Mouse (Mus musculus): ENCODE measurements at regions not wholly inside any gene's neighbourhood (a gene's known extent, or its start where the extent isn't known, plus 50 kb on each side); places are given as distances from the start of the nearest gene placed in this dataset.
A peak's percentile ranks its signal among the peaks of the same experiment; 100 is the strongest.

GRCm38 (mm10) chr14:54098122-54098775 lies 155.7 kb downstream of the Dad1 start:
- DNase-seq, result no peak

DNA sequence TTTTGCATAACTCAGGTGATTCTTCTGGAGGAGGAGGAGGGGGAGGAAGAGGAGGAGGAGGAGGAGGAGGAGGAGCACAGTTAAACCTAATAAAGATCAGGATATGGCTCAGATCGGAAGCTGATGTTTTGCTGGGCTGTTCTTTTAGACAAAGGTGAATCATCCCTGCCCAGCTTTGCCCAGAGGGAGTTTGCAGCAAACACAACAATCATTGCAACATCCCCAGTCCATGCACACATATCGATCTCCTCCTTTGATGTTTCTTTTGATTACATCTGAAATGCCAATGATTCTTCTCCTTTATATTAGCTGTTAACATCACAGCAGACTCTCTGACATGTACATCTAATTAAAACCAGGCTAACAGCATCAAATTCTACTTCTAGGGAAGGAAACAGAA lies 156.9 kb downstream of the Dad1 start:
- no peak for DNase-seq

DNA sequence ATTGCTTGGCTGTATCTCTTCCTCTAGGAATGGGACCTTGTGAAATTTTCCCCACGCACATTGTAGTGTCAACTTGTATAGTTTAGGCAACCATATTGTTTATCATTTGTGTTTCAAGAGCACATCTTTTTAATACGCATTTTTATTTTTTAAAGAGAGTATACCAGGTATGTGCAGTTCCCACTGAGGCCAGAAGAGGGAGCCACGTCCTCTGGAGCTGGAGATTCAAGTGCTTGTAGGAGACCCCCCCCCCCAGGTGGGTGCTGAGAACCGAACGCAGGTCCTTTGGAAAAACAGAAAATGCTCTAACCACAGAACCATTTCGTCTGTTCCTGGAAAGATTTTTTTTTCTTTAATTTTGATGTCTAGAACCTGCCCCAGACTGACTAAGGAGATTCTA lies 161.5 kb downstream of the Dad1 start:
- peak; percentile 11 for DNase-seq

GRCm38 (mm10) chr14:54086660-54087059 lies 167.2 kb downstream of the Dad1 start:
- DNase-seq, result no peak

GRCm38 (mm10) chr14:54074659-54075058 lies 179.2 kb downstream of the Dad1 start:
- no peak for DNase-seq

- no peak for DNase-seq
These were observed 181.5 kb downstream of the Dad1 start for GRCm38 (mm10) chr14:54072283-54072912.

GRCm38 (mm10) chr14:54070240-54070639 lies 183.7 kb downstream of the Dad1 start:
- no peak for DNase-seq

DNA sequence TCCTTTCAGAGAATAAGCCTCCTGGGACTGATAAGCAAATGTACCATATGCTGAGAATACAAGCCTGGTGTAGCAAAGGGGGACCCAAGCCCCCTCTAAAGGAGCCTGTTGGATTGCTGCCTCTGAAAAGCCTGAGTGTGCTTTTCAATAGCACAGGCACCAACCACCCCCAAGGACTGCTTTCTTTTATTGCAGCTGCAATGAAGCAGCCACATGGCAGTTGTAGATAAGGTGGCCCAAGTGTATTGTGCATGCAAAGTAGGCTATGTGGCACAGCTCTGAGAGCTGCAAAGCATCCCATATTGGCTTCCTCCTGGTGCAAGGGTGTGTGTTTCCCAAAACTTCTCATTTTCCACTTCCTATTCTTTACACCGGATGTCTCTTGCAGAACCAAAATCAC lies 185.2 kb downstream of the Dad1 start:
- DNase-seq, result no peak

DNA sequence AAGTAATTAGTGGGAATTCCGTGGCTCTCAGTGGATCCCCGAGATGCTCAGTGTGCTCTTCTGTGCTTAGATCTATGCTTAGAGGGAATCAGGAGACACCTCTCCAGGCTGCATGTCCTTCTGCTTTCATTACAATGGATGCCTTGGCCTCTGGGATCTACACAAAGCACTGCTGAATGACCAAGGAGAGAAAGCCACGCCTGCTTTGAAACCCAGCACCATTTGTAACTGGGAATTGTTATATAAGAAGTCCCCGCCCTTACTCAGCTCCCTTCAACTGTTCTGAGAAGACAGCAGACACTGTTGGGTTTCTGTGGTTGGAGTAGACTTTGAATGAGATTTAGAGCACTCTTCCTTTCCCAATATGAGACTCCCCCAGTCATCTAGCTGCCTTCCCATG lies 188.4 kb downstream of the Dad1 start:
- DNase-seq, result no peak

GRCm38 (mm10) chr14:54064541-54065402 lies 189.1 kb downstream of the Dad1 start:
- DNase-seq, result peak; percentile 77

GRCm38 (mm10) chr14:54061570-54061969 lies 192.3 kb downstream of the Dad1 start:
- peak; percentile 31 for DNase-seq

DNA sequence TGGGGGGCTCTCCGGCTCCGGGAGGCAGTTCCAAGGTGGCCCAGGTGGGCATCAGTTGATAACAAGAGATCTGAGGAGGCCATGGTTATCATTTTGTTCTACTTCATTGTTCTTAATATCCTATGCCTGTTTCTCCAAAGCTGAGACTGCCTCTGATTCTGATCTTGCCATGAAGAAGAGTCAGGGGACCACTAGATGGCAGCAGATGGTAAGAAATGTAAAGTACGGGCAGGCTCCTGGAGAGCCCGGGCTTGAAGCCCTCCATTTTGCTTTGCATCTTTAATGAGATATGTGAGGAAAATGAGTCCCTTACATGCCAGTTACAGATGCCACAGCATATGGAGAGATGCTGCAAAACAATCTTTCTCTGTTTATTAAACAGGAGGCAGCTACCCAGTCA lies 194.1 kb downstream of the Dad1 start:
- peak; percentile 82 for DNase-seq

DNA sequence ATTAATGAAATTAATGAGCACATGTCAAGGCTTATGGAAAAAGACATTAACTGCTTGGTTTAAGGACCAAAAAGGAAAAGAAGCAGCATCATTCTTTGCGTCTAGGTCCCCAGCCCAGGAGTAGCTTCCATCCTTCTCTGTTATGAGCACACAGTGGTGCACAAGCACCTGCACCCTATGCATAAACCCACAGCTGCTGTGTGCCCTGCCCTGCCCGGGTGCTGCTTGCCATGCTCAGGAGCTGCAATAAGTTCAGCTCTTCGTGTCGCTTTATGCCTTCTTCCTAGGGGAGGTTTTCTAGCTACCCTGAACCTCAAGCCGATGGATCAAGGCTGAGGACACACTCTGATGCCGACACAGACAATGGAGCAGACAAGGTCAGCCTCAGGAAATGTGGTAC lies 194.8 kb downstream of the Dad1 start:
- DNase-seq, result no peak

DNA sequence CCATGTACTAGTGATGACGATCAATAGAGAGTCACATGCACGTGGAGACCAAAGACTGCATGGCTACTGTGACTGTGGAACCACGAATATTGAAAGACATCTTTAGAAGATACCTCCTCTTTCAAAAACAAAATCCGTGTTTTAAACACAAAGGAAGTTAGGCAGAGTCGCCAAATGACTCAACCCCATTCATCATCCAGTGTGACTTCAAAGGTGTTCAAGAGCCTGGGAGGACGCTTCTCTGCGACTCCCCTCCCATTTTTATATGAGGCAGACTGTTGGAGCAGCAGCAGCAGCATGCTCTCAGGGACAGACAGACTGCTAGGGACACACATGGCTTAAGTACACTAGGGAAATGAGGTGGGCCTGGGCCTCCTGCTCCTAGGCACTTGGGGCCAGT lies 197.2 kb downstream of the Dad1 start:
- peak; percentile 32 for DNase-seq

DNA sequence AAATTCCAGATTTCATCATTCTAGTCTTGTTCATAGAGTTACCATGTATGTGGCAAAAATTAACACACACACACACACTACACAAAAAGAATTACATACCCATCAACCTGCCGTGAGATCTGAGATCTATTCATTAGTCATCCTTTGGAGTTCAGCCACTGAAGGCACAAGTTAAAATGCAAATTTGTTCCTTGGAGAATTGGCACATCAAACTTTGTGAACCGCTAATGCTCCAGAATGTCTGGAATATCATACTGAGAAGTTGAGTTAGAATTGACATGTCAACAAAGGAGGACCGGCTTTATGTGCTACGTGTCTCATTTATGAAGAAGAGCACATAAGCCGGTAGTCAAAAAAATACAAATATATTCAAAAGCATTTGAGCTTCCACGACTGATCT lies 198.5 kb downstream of the Dad1 start:
- no peak for DNase-seq

GRCm38 (mm10) chr14:54042286-54042685 lies 211.6 kb downstream of the Dad1 start:
- DNase-seq, result no peak

GRCm38 (mm10) chr14:54040644-54041043 lies 213.3 kb downstream of the Dad1 start:
- DNase-seq, result no peak

- no peak for DNase-seq
These were observed 219.4 kb downstream of the Dad1 start for GRCm38 (mm10) chr14:54034516-54034915.

GRCm38 (mm10) chr14:54023552-54023951 lies 230.4 kb downstream of the Dad1 start:
- DNase-seq, result no peak

- DNase-seq, result no peak
These were observed 232.5 kb downstream of the Dad1 start for GRCm38 (mm10) chr14:54021443-54021842.

DNA sequence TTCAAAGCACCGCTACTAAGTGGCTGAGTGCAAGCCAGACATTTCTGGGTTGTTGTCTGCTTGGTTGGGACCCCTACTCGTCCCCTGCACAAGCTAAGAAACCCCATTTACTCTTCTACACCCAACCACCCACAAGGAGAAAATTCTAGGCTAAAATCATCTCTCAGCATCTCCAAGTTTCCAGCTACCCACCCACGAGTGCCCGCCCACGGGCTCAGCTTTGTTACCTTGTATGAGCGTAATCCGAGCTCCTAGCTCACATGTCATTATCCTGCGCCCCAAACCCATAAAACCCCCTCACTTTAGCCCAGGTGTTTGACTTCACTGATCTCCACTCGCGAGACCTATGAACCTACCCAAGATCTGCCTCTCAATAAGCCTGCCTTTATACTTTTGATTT lies 239.3 kb downstream of the Dad1 start:
- DNase-seq, result no peak

GRCm38 (mm10) chr14:54002083-54002482 lies 251.8 kb downstream of the Dad1 start:
- DNase-seq, result no peak

DNA sequence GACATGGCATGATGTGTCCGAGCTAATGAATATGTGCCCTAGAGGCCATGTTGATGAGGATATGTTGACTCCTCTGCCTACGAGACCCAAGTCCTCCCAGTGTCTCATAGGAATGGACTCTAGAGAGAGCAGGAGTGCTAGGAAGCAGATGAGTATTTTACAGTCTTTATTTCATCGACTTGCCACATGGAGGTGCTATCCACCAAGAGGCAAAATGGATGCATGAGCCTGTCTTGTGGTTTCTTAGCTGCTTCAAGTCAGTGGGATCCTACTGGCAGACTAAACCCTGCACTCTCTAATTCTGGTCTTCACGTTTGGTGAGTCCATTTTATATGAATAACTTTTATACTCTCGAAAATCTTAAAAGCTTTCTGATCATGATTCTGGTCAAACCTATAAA lies 253.4 kb downstream of the Dad1 start:
- no peak for DNase-seq
